Mouse (Mus musculus) G1E-ER4 (cell line): ENCODE measurements around the gene Nxpe3. TPM values are rescaled to one million over a fixed set of nuclear protein-coding genes. Genes with fewer than 3 reads are reported as not detected.

Source experiments
- GATA1 ChIP-seq: IDR thresholded peaks from one replicate; pipeline ENCODE4 v1.8.0; 2012; ENCODE audit warnings: low read length, inconsistent platforms
- polyA plus RNA-seq: library from polyadenylated mRNA; stranded (reverse); fragments of >175 nt; gene quantifications from 2 replicates; pipeline ENCODE4 v1.2.3, GENCODE M21; 2012

Nxpe3 gene
- polyA plus RNA-seq, 1 experiment = 0.36 TPM

GRCm38 (mm10) chr16:55821997-55822740 is 72.9 kb downstream of the Nxpe3 start:
- no peak for TF ChIP-seq GATA1

GRCm38 (mm10) chr16:55821571-55821981 is 73.5 kb downstream of the Nxpe3 start:
- no peak for TF ChIP-seq GATA1

GRCm38 (mm10) chr16:55820916-55821570 is 74.0 kb downstream of the Nxpe3 start:
- no peak for TF ChIP-seq GATA1

GRCm38 (mm10) chr16:55820161-55820915 is 74.7 kb downstream of the Nxpe3 start:
- no peak for TF ChIP-seq GATA1

GRCm38 (mm10) chr16:55819186-55819861 is 75.8 kb downstream of the Nxpe3 start:
- TF ChIP-seq GATA1 = no peak

GRCm38 (mm10) chr16:55817717-55818515 is 77.2 kb downstream of the Nxpe3 start:
- TF ChIP-seq GATA1 = no peak

- TF ChIP-seq GATA1 = no peak
These were observed 78.7 kb downstream of the Nxpe3 start for GRCm38 (mm10) chr16:55816202-55816941.

GRCm38 (mm10) chr16:55815466-55815865 is 79.6 kb downstream of the Nxpe3 start:
- no peak for TF ChIP-seq GATA1

GRCm38 (mm10) chr16:55814686-55815085 is 80.4 kb downstream of the Nxpe3 start:
- TF ChIP-seq GATA1 = no peak

- no peak for TF ChIP-seq GATA1
These were observed 81.2 kb downstream of the Nxpe3 start for GRCm38 (mm10) chr16:55813916-55814315.

- no peak for TF ChIP-seq GATA1
These were observed 83.3 kb downstream of the Nxpe3 start for GRCm38 (mm10) chr16:55811792-55812191.

GRCm38 (mm10) chr16:55809779-55810514 is 85.1 kb downstream of the Nxpe3 start:
- TF ChIP-seq GATA1 = no peak

- no peak for TF ChIP-seq GATA1
These were observed 85.7 kb downstream of the Nxpe3 start for GRCm38 (mm10) chr16:55809345-55809744.
